Mouse (Mus musculus) hindbrain, embryonic 12.5 days (tissue): ENCODE results near the gene Evl. TPM values are rescaled to one million over a fixed set of nuclear protein-coding genes. Genes with fewer than 3 reads are reported as not detected.
"Not testable (repeated sequence)": the region's sequence is repeated elsewhere in the genome, so short reads cannot be mapped to it uniquely, and the experiment has no call there.

Experiments used
- ATAC-seq: fragments of 200-750 bp; cut with Nextera tagmentation; 2 replicates; pipeline ENCODE4 v1.8.0; 2017; ENCODE audit warnings: moderate TSS enrichment; ENCODE audit not compliant: low FRiP score
- H3K27ac ChIP-seq: fragments of 300-500 bp; sonication (generic); 2 replicates; pipeline ENCODE4 v1.5.1; 2016; ENCODE audit warnings: mild to moderate bottlenecking
- H3K27me3 ChIP-seq: fragments of 300-500 bp; sonication (generic); 2 replicates; pipeline ENCODE4 v1.6.1; 2016; ENCODE audit warnings: mild to moderate bottlenecking
- H3K36me3 ChIP-seq: fragments of 300-500 bp; sonication (generic); 2 replicates; pipeline ENCODE4 v1.6.1; 2016; ENCODE audit warnings: mild to moderate bottlenecking
- H3K4me1 ChIP-seq: fragments of 300-500 bp; sonication (generic); 2 replicates; pipeline ENCODE4 v1.6.1; 2016
- H3K4me2 ChIP-seq: fragments of 300-500 bp; sonication (generic); replicated peaks from 2 replicates; pipeline ENCODE4 v1.6.1; 2016; ENCODE audit warnings: mild to moderate bottlenecking
- H3K4me3 ChIP-seq: fragments of 300-500 bp; sonication (generic); 2 replicates; pipeline ENCODE4 v1.5.1; 2016; ENCODE audit warnings: mild to moderate bottlenecking
- H3K9ac ChIP-seq: fragments of 300-500 bp; sonication (generic); 2 replicates; pipeline ENCODE4 v1.6.1; 2016; ENCODE audit warnings: mild to moderate bottlenecking, moderate library complexity
- H3K9me3 ChIP-seq: fragments of 300-500 bp; sonication (generic); replicated peaks from 2 replicates; pipeline ENCODE4 v1.6.1; 2016; ENCODE audit warnings: mild to moderate bottlenecking
- WGBS: fragments of 180-500 bp; shearing (Covaris S2); methylation state at CpG from one replicate; pipeline ENCODE4 v1.1.7; 2016; 5-methylcytosine and 5-hydroxymethylcytosine counted together
- polyA plus RNA-seq: library from polyadenylated mRNA; unstranded; fragments of >200 nt; fragmentation: Nextera tagmentation; extraction: Ambion mirVana; gene quantifications from 2 replicates; pipeline ENCODE4 v1.2.1, GENCODE M21; 2016

Evl gene
- 134 and 147 TPM in 2 replicates for polyA plus RNA-seq

- peak within 1 kb of the TSS; percentile 99 for H3K9ac ChIP-seq
- H3K27me3 ChIP-seq, result peaks cover 3% of the 10 kb centered on the region; the same call in 1 of the 2 replicates
- peak within 1 kb of the TSS; percentile 95 for H3K27ac ChIP-seq
- peaks cover 47% of the 10 kb centered on the region for H3K4me1 ChIP-seq
- no peaks in the 10 kb centered on the region for H3K36me3 ChIP-seq
- H3K9me3 ChIP-seq, result no peaks in the 10 kb centered on the region
- ATAC-seq, result peak; percentile 88
- H3K4me2 ChIP-seq, result peak within 1 kb of the TSS; percentile 60
- peak within 1 kb of the TSS; percentile 98 for H3K4me3 ChIP-seq
- WGBS, result under 1% methylated on average over 48 of the region's 50 CpGs
These were observed at the start of gene Evl for GRCm38 (mm10) chr12:108554120-108554841. Evl (plus strand) TSS chr12:108554720.

- Histone ChIP-seq H3K27ac (no peak overlapping the region), H3K9me3 (no peaks in the 10 kb centered on the region), H3K4me2 (no peak overlapping the region), H3K36me3 (no peaks in the 10 kb centered on the region; the same call in 1 of the 2 replicates), H3K4me3 (no peak overlapping the region), H3K9ac (no peak overlapping the region), H3K4me1 (peaks cover 12% of the 10 kb centered on the region), H3K27me3 (no peaks in the 10 kb centered on the region)
- 73% methylated on average over 2 of the region's 2 CpGs for WGBS
- ATAC-seq, result no peak
These were observed 48.7 kb upstream of the Evl start for GRCm38 (mm10) chr12:108505846-108506245.

- H3K4me2 ChIP-seq, H3K9ac ChIP-seq, H3K27ac ChIP-seq, H3K27me3 ChIP-seq, ATAC-seq, H3K9me3 ChIP-seq, H3K36me3 ChIP-seq, H3K4me3 ChIP-seq: not testable (repeated sequence)
- 81% methylated on average over 3 of the region's 3 CpGs for WGBS
- H3K4me1 ChIP-seq, result peaks cover 12% of the 10 kb centered on the region
These were observed 47.5 kb upstream of the Evl start for GRCm38 (mm10) chr12:108507046-108507445.

DNA sequence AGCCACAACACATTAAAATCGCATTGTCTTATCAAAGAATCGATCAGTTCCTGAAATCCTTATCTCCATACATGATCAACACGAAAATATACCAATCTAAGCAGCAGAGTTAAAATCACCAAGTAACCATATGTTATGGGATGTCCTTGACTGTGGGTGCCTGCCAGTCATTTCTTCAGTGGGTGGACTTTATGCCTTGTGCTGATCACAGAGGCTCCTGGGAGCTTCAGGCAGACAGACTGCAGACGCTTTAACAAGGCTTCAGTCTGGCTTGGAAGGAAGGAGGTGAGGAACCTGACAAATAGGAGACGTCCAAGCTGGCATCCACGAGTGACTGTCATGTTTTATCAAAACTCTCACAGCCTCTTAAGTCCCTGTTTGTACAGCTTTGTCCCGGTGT is 43.9 kb upstream of the Evl start:
- H3K9ac ChIP-seq, result no peak overlapping the region
- no peak for ATAC-seq

GRCm38 (mm10) chr12:108511009-108511408 is 43.5 kb upstream of the Evl start:
- WGBS, result 9% methylated on average over 3 of the region's 3 CpGs
- Histone ChIP-seq H3K9ac (no peak overlapping the region), H3K4me2 (no peak overlapping the region), H3K4me1 (peaks cover 2% of the 10 kb centered on the region; the same call in 1 of the 2 replicates), H3K27me3 (no peaks in the 10 kb centered on the region), H3K4me3 (no peak overlapping the region), H3K27ac (no peak overlapping the region), H3K36me3 (peaks cover 21% of the 10 kb centered on the region), H3K9me3 (no peaks in the 10 kb centered on the region)
- ATAC-seq, result no peak

More for the DNA sequence above, 43.9 kb upstream of the Evl start:
- Histone ChIP-seq H3K27ac (no peak overlapping the region), H3K36me3 (peaks cover 21% of the 10 kb centered on the region; the same call in 1 of the 2 replicates), H3K4me2 (no peak overlapping the region), H3K9me3 (no peaks in the 10 kb centered on the region), H3K27me3 (no peaks in the 10 kb centered on the region), H3K4me1 (peaks cover 3% of the 10 kb centered on the region; the same call in 1 of the 2 replicates), H3K4me3 (no peak overlapping the region)
- 68% methylated on average over 7 of the region's 7 CpGs for WGBS

DNA sequence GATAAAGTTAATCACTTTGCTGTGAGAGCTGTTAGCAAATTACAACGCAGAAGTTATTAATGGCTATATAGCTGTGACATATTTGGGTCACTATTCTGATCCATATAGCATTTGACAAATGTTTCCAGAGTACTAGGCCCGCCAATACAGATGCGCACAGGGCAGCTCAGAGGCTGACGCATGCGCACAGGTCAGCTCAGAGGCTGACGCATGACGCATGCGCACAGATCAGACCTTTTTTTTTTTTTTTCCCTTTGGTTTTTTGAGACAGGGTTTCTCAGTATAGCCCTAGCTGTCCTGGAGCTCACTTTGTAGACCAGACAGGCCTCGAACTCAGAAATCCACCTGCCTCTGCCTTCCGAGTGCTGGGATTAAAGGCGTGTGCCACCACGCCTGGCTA is 39.1 kb upstream of the Evl start:
- H3K27ac ChIP-seq, result no peak overlapping the region
- 92% methylated on average over 12 of the region's 12 CpGs for WGBS
- no peak overlapping the region for H3K9ac ChIP-seq
- peaks cover 53% of the 10 kb centered on the region for H3K36me3 ChIP-seq
- H3K4me1 ChIP-seq, result no peaks in the 10 kb centered on the region
- H3K27me3 ChIP-seq, result no peaks in the 10 kb centered on the region
- H3K4me2 ChIP-seq, result no peak overlapping the region
- ATAC-seq, result no peak
- no peak overlapping the region for H3K4me3 ChIP-seq
- no peaks in the 10 kb centered on the region for H3K9me3 ChIP-seq

DNA sequence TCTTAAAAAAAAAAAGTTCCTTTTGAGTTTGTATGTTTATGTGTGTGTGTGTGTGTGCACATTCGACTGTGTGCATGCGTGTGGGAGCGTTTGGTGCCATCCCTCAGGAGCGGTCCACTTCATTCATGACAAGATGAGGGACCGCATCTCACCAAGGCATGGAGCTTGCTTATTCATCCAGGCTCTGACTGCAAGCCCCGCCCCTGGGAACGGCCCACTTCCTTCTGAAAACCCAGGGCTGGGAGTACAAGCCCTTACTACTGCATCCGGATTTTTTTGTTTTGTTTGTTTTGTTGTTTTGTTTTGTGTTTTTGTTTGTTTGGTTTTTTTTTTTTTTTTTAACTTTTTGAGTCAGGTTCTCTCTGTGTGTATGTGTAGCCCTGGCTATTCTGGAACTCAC is 35.1 kb upstream of the Evl start:
- H3K36me3 ChIP-seq, result peaks cover 76% of the 10 kb centered on the region
- H3K4me1 ChIP-seq, result no peaks in the 10 kb centered on the region
- H3K9me3 ChIP-seq, result no peaks in the 10 kb centered on the region
- no peak overlapping the region for H3K27ac ChIP-seq
- H3K4me3 ChIP-seq, result no peak overlapping the region
- no peak overlapping the region for H3K9ac ChIP-seq
- H3K4me2 ChIP-seq, result no peak overlapping the region
- ATAC-seq, result no peak
- WGBS, result 79% methylated on average over 8 of the region's 8 CpGs
- no peaks in the 10 kb centered on the region for H3K27me3 ChIP-seq

DNA sequence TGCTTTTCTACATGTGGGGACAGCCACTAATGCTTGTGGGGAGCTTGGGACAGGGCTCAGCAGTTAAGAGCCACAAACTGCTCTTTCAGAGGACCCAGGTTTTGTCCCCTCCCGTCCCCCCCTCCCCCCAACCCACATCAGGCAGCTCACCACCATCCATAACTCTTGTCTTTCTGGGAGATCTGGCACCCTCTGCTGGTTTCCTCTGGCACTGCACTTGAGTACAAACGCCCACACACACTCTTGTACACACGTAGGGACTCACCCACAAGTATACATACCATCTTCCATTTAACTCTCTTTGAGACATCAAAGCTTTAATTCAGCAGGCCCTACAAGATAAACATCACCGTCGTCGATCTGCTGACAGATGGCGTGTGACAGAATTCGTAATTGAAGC is 25.3 kb upstream of the Evl start:
- no peak overlapping the region for H3K27ac ChIP-seq
- H3K4me2 ChIP-seq, result no peak overlapping the region
- H3K4me1 ChIP-seq, result no peaks in the 10 kb centered on the region
- WGBS, result 50% methylated on average over 8 of the region's 8 CpGs
- peaks cover 32% of the 10 kb centered on the region for H3K36me3 ChIP-seq
- no peaks in the 10 kb centered on the region for H3K9me3 ChIP-seq
- no peak overlapping the region for H3K4me3 ChIP-seq
- no peaks in the 10 kb centered on the region for H3K27me3 ChIP-seq
- peak; percentile 52; the same call in 1 of the 2 replicates for ATAC-seq
- H3K9ac ChIP-seq, result no peak overlapping the region

- WGBS, result 86% methylated on average over 11 of the region's 11 CpGs
- no peaks in the 10 kb centered on the region for H3K4me1 ChIP-seq
- no peak for ATAC-seq
- H3K27ac ChIP-seq, result no peak overlapping the region
- H3K4me3 ChIP-seq, result no peak overlapping the region
- H3K27me3 ChIP-seq, result no peaks in the 10 kb centered on the region
- no peak overlapping the region for H3K4me2 ChIP-seq
- H3K9me3 ChIP-seq, result no peaks in the 10 kb centered on the region
- no peak overlapping the region for H3K9ac ChIP-seq
- peaks cover 55% of the 10 kb centered on the region for H3K36me3 ChIP-seq
These were observed 20.0 kb upstream of the Evl start for GRCm38 (mm10) chr12:108534484-108534883.

DNA sequence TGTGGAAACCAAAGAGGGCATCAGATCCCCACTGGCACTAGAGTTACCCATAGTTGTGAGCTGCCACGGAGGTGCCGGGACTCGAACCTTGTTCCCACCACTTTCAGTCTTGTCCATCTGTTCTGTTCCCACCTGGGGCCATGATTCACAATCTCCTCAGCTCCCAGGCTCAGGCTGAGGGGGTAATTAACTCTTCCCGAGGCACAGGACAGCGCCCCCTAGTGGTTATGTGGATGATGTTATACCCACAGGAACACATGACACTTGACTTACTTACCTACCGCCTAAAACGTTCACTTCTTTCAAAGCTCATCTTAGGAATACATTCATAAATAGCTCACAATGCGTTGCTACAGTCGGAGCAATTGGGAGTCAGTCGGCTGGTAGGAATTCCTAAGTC is 18.1 kb upstream of the Evl start:
- H3K4me3 ChIP-seq, result no peak overlapping the region
- peaks cover 52% of the 10 kb centered on the region for H3K36me3 ChIP-seq
- no peaks in the 10 kb centered on the region for H3K9me3 ChIP-seq
- no peak overlapping the region for H3K4me2 ChIP-seq
- H3K27me3 ChIP-seq, result no peaks in the 10 kb centered on the region
- ATAC-seq, result no peak
- H3K27ac ChIP-seq, result no peak overlapping the region
- 66% methylated on average over 10 of the region's 10 CpGs for WGBS
- no peak overlapping the region for H3K9ac ChIP-seq
- H3K4me1 ChIP-seq, result no peaks in the 10 kb centered on the region

DNA sequence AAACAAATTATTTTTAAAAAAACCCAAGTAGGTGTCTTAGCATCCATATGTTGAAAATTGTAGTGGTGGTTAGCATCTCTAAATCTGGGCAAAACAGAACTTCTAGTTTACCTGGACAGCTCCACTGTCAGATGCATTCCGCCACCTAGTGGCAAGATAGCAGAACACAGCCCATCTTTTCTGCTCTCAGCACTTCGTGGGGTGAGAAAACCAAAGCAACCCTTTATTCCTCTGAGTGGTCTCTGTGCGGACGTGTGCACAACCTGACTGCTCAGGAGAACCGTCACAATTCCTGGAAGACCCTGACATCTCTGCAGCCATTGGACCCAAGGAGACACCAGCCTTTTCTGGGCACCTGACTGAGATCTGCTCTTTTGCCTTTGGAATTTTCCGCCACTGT is 13.4 kb upstream of the Evl start:
- ATAC-seq, result no peak
- 32% methylated on average over 6 of the region's 6 CpGs for WGBS
- no peaks in the 10 kb centered on the region for H3K27me3 ChIP-seq

GRCm38 (mm10) chr12:108546508-108547153 is 7.9 kb upstream of the Evl start:
- peak overlapping the region; percentile 72 for H3K27ac ChIP-seq
- no peaks in the 10 kb centered on the region for H3K36me3 ChIP-seq
- H3K4me1 ChIP-seq, result peaks cover 8% of the 10 kb centered on the region
- no peak overlapping the region for H3K4me3 ChIP-seq
- no peak overlapping the region for H3K9ac ChIP-seq
- 17% methylated on average over 10 of the region's 10 CpGs for WGBS
- ATAC-seq, result peak; percentile 64
- H3K4me2 ChIP-seq, result 0 out of 2 replicates have a peak overlapping the region, but pooled peaks have one; percentile 8
- H3K27me3 ChIP-seq, result no peaks in the 10 kb centered on the region
- no peaks in the 10 kb centered on the region for H3K9me3 ChIP-seq

More for the DNA sequence above, 13.4 kb upstream of the Evl start:
- H3K36me3 ChIP-seq, result peaks cover 29% of the 10 kb centered on the region
- H3K9me3 ChIP-seq, result no peaks in the 10 kb centered on the region
- peaks cover 1% of the 10 kb centered on the region; the same call in 1 of the 2 replicates for H3K4me1 ChIP-seq
- no peak overlapping the region for H3K4me3 ChIP-seq
- H3K27ac ChIP-seq, result no peak overlapping the region
- H3K9ac ChIP-seq, result no peak overlapping the region
- no peak overlapping the region for H3K4me2 ChIP-seq
